Mouse (Mus musculus): ENCODE results near the gene F12. TPM values are rescaled to one million over a fixed set of nuclear protein-coding genes. Genes with fewer than 3 reads are reported as not detected.

The F12 gene
- polyA plus RNA-seq, 1 experiment, result 0.39 TPM

DNA sequence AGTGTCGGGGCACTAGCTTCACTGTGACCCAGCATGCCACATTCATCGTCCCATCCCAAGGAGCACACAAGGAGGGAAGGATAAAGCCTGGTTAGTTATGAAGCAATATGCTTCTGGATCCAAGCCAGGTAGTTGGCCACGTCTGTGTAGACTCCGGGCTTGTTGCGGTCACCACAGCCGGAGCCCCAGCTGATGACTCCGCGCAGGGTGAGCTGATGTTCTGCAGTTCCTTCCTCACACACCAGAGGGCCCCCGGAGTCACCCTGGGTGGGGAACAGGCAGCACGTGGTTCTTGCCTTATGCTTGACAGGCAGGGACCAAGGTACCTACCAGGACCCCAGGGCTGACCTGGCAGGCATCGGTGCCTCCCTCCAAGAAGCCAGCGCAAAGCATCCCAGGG is 8.6 kb downstream of the F12 start:
- peak; percentile 89 for TF ChIP-seq CTCF (IDR thresholded peaks at IDR 0.05; ENCODE audit: borderline replicate concordance, control insufficient read depth, extremely low read depth, insufficient read depth, low read length, poor library complexity)
- TF ChIP-seq POLR2A (IDR thresholded peaks at IDR 0.05; ENCODE audit: control insufficient read depth, extremely low read depth, insufficient read depth, low read length, poor library complexity), result 0 out of 2 replicates have a peak, but pooled peaks have one; percentile 22
- WGBS, result 5% methylated on average over 12 of the region's 12 CpGs
- Histone ChIP-seq H3K27ac (ENCODE audit: control insufficient read depth, insufficient read depth, low read length) (no peak overlapping the region), H3K4me1 (replicated peaks; ENCODE audit: control insufficient read depth, insufficient read depth, low read length) (peaks cover 31% of the 10 kb centered on the region), H3K27me3 (ENCODE audit: control insufficient read depth, insufficient read depth, low read length) (peaks cover 12% of the 10 kb centered on the region; the same call in 1 of the 2 replicates), H3K36me3 (ENCODE audit: control insufficient read depth, insufficient read depth, low read length) (no peaks in the 10 kb centered on the region), H3K4me3 (ENCODE audit: control insufficient read depth, insufficient read depth, low read length) (no peak overlapping the region)
- peak; percentile 93 for DNase-seq

DNA sequence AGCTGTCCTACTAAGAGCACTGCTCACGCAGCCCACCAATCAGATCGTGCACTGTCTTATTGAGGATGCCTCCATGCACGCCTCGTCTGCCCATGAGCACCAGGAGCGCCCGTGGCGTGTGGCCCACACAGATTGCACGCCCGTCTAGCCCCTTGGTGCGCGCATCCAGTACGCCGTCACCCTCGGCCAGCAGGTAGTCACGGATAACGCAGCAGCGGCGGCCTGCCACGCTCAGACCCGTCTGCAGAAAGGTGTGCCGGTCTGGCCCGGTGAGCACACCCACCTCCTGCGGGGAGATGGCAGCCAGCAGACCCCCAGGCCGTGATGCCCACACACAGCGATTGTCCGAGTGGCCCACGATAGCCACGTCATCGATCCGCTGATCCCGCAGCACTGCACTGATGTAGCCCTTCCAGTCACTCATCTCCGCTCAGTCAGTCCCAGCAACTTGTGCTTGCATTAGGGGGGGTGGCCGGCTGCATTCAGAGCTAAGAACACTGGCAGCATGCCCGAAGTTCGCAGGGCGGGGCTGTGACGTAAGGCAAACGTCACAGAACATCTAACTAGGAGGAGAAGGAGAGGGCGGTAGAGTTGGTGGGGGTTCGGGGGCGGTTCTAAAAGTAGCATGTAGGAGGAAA is 11.7 kb downstream of the F12 start, which contains the start of gene Pfn3:
Pfn3 (minus strand) TSS at position 490 of the 638 bp plus-strand sequence.
- Histone ChIP-seq H3K4me1 (replicated peaks; ENCODE audit: control insufficient read depth, insufficient read depth, low read length) (peaks cover 14% of the 10 kb centered on the region), H3K27ac (ENCODE audit: control insufficient read depth, insufficient read depth, low read length) (no peak within 1 kb of the TSS), H3K27me3 (ENCODE audit: control insufficient read depth, insufficient read depth, low read length) (peaks cover under 1% of the 10 kb centered on the region; the same call in 1 of the 2 replicates), H3K36me3 (ENCODE audit: control insufficient read depth, insufficient read depth, low read length) (no peaks in the 10 kb centered on the region), H3K4me3 (ENCODE audit: control insufficient read depth, insufficient read depth, low read length) (no peak within 1 kb of the TSS)
- no peak for DNase-seq
- TF ChIP-seq POLR2A (IDR thresholded peaks at IDR 0.05; ENCODE audit: control insufficient read depth, extremely low read depth, insufficient read depth, low read length, poor library complexity) (no peak), CTCF (IDR thresholded peaks at IDR 0.05; ENCODE audit: borderline replicate concordance, control insufficient read depth, extremely low read depth, insufficient read depth, low read length, poor library complexity) (no peak)
- 76% methylated on average over 41 of the region's 41 CpGs for WGBS

DNA sequence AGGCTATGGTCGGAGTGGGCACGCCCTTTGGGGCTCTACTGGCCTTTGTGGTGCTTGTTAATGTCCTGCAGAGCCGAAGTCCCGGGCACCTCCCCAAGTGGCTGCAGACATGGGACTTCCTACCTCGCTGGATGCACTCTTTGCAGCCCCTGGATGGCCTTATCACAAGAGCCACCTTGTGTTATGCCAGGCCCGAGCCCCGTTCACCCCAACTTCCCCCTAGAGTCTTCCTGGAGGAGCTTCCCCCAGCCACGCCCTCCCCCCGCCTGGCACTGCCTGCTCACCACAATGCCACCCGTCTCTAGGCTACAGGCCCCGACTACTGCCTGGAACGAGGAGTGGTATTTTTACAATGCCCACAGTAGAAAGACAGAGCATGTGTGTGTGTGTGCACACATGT is 13.3 kb downstream of the F12 start:
- Histone ChIP-seq H3K27ac (ENCODE audit: control insufficient read depth, insufficient read depth, low read length) (no peak overlapping the region), H3K27me3 (ENCODE audit: control insufficient read depth, insufficient read depth, low read length) (no peaks in the 10 kb centered on the region), H3K4me3 (ENCODE audit: control insufficient read depth, insufficient read depth, low read length) (no peak overlapping the region), H3K4me1 (replicated peaks; ENCODE audit: control insufficient read depth, insufficient read depth, low read length) (peaks cover 12% of the 10 kb centered on the region), H3K36me3 (ENCODE audit: control insufficient read depth, insufficient read depth, low read length) (no peaks in the 10 kb centered on the region)
- no peak for TF ChIP-seq POLR2A (IDR thresholded peaks at IDR 0.05; ENCODE audit: control insufficient read depth, extremely low read depth, insufficient read depth, low read length, poor library complexity)
- no peak for TF ChIP-seq CTCF (IDR thresholded peaks at IDR 0.05; ENCODE audit: borderline replicate concordance, control insufficient read depth, extremely low read depth, insufficient read depth, low read length, poor library complexity)
- WGBS, result 12% methylated on average over 12 of the region's 12 CpGs
- DNase-seq, result no peak

- no peak overlapping the region for H3K4me3 ChIP-seq (ENCODE audit: control insufficient read depth, insufficient read depth, low read length)
- TF ChIP-seq CTCF (IDR thresholded peaks at IDR 0.05; ENCODE audit: borderline replicate concordance, control insufficient read depth, extremely low read depth, insufficient read depth, low read length, poor library complexity) (no peak), POLR2A (IDR thresholded peaks at IDR 0.05; ENCODE audit: control insufficient read depth, extremely low read depth, insufficient read depth, low read length, poor library complexity) (no peak)
- DNase-seq, result no peak
- H3K27ac ChIP-seq (ENCODE audit: control insufficient read depth, insufficient read depth, low read length), result no peak overlapping the region
- WGBS, result 48% methylated on average over 13 of the region's 13 CpGs
- H3K36me3 ChIP-seq (ENCODE audit: control insufficient read depth, insufficient read depth, low read length), result no peaks in the 10 kb centered on the region
- 0 out of 2 replicates have a peak, but pooled peaks cover 7% of the 10 kb centered on the region for H3K4me1 ChIP-seq (replicated peaks; ENCODE audit: control insufficient read depth, insufficient read depth, low read length)
- H3K27me3 ChIP-seq (ENCODE audit: control insufficient read depth, insufficient read depth, low read length), result no peaks in the 10 kb centered on the region
These were observed 13.8 kb downstream of the F12 start for GRCm38 (mm10) chr13:55412643-55413307.

DNA sequence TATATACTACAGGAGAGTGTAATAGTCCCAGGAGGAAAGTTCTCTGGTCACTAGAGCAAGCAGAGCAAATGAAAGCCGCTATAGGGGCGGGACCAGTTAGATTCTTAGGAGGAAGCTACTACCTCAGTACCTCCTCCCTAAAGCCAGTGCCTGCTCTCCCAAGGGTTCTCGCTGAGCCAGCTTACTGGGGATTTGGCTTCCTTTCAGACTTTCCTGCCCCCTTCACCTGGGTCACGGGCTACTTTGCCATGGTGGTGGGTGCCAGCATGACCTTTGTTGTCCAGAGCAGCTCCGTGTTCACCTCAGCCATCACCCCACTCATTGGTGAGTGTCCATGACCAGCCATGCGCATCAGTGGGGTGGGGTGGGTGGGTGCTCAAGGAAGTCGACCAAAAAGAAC is 14.8 kb downstream of the F12 start:
- Histone ChIP-seq H3K4me1 (replicated peaks; ENCODE audit: control insufficient read depth, insufficient read depth, low read length) (0 out of 2 replicates have a peak, but pooled peaks cover 7% of the 10 kb centered on the region), H3K27me3 (ENCODE audit: control insufficient read depth, insufficient read depth, low read length) (no peaks in the 10 kb centered on the region), H3K27ac (ENCODE audit: control insufficient read depth, insufficient read depth, low read length) (no peak overlapping the region), H3K4me3 (ENCODE audit: control insufficient read depth, insufficient read depth, low read length) (no peak overlapping the region), H3K36me3 (ENCODE audit: control insufficient read depth, insufficient read depth, low read length) (no peaks in the 10 kb centered on the region)
- no peak for DNase-seq
- 88% methylated on average over 7 of the region's 7 CpGs for WGBS
- TF ChIP-seq POLR2A (IDR thresholded peaks at IDR 0.05; ENCODE audit: control insufficient read depth, extremely low read depth, insufficient read depth, low read length, poor library complexity), result no peak
- TF ChIP-seq CTCF (IDR thresholded peaks at IDR 0.05; ENCODE audit: borderline replicate concordance, control insufficient read depth, extremely low read depth, insufficient read depth, low read length, poor library complexity), result no peak

- peaks cover 20% of the 10 kb centered on the region for H3K4me1 ChIP-seq (replicated peaks; ENCODE audit: control insufficient read depth, insufficient read depth, low read length)
- 86% methylated on average over 19 of the region's 19 CpGs for WGBS
- H3K4me3 ChIP-seq (ENCODE audit: control insufficient read depth, insufficient read depth, low read length), result no peak overlapping the region
- H3K36me3 ChIP-seq (ENCODE audit: control insufficient read depth, insufficient read depth, low read length), result no peaks in the 10 kb centered on the region
- TF ChIP-seq POLR2A (IDR thresholded peaks at IDR 0.05; ENCODE audit: control insufficient read depth, extremely low read depth, insufficient read depth, low read length, poor library complexity), result no peak
- TF ChIP-seq CTCF (IDR thresholded peaks at IDR 0.05; ENCODE audit: borderline replicate concordance, control insufficient read depth, extremely low read depth, insufficient read depth, low read length, poor library complexity), result no peak
- no peaks in the 10 kb centered on the region for H3K27me3 ChIP-seq (ENCODE audit: control insufficient read depth, insufficient read depth, low read length)
- DNase-seq, result no peak
- no peak overlapping the region for H3K27ac ChIP-seq (ENCODE audit: control insufficient read depth, insufficient read depth, low read length)
These were observed 18.0 kb downstream of the F12 start for GRCm38 (mm10) chr13:55408546-55409120.
